Mouse (Mus musculus): ENCODE measurements around the gene Tbata. TPM values are rescaled to one million over a fixed set of nuclear protein-coding genes. Genes with fewer than 3 reads are reported as not detected.
A peak's percentile ranks its signal among the peaks of the same experiment; 100 is the strongest.

The Tbata gene
- total RNA-seq (2021) = not detected
- long read RNA-seq, experiment 1 = 0 reads
- long read RNA-seq, experiment 2 = 0 reads

DNA sequence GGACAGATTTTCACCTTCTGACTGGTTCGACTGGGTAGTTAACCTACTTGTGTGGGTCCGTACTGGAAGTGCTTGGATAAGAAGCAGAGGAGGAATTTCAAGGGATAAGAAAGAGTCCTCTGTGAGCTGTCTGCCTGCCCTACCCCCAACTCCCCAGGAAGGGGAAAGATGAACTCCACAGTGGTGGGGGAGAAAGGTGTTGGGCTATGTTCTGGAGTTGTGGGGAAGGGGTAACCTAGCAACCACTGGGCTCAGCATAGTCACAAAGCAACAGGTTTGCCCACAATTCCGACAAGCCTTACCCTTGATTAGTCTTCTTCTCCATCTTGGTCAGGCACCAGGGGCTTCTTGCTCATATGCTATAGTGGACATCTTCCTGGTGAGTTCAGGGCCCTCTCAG lies at the start of gene Tbata:
Tbata (plus strand) TSS at position 301 of the 400 bp plus-strand sequence.
- DNase-seq (ENCODE audit: low spot score) = no peak

DNA sequence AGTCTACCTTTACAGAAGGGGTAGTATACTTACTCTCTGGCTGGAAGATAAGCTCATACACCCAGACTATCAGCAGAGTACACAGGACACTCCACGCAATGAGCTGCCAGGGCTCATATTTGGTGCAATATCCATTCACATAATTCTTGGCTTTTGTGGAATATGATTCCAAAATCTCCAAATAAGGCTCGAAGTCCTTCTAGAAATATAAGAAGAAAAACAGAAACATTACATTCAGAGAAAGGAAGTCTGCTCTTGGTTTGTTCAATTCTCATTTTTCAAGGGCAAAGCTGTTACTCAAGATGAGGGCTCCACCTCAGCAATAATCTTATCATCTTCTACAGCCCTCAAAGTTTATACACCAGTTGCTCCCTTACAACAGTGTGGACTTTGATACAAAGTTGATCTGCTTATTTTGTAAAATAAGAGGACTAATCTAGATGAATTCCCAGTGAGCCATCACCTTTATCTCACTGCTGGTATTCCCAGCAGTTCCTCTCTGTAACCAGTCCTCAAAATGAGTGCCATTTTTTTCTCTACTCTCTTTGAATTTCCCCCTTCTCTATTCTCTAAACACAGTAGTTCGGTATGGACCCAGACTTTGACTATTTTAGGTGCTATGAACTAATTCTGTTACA lies 48.4 kb upstream of the Tbata start:
- DNase-seq (ENCODE audit: low spot score) = no peak

- no peak for DNase-seq (ENCODE audit: low spot score)
Measured at GRCm38 (mm10) chr10:61124462-61124861, 47.3 kb upstream of the Tbata start.

DNA sequence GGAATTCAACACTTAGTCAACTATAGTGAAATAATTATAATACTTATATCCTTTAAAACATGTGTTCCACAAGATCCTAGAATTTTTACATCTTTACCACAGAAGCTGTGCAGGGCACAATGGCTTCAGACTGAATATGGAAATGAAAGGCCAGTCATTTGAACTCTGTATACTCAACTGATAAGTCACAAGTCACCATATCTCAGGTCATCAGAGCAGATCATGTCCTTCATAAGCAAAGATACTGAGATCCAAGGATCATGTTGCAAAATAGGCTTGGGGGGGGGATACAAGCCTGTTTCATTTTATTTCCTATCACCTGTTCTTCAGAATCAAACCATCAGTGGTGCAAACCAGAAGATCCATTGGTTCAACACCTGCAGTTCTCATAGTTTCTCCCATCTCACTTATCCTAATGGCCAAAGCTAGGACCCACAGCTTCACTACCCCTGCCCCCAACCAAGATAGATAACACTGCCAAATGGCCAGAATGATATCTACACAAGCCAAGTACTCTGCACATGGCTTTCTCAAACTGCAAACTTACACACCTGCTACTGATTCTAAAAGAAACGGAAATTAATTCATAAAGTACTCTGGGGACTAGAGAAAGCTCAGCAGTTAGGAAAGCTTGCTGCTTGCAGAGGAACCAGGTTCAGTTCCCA lies 42.9 kb upstream of the Tbata start:
- DNase-seq (ENCODE audit: low spot score) = no peak

DNA sequence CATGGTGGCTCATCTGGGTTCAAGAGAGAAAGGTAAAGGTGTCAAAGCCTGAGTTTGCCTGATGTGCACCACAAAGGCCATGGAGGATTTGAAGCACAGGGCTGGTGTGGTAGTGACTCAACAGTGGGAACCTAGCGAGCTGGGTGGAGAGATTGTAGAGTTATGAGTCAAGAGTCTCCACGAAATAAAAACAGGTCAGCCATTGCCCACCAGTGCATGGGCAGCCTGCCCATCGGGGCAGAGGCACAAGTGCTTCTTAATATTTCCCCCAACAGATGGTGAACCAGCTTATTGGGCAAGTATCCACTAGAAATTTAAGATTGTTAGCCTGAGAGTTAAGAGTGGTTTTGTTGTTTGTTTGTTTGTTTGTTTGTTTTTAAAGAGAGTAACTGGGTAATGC lies 40.8 kb upstream of the Tbata start:
- DNase-seq (ENCODE audit: low spot score) = no peak

GRCm38 (mm10) chr10:61134041-61134440 lies 37.7 kb upstream of the Tbata start:
- DNase-seq (ENCODE audit: low spot score) = no peak

- no peak for DNase-seq (ENCODE audit: low spot score)
Measured at GRCm38 (mm10) chr10:61135226-61135839, 36.4 kb upstream of the Tbata start.

GRCm38 (mm10) chr10:61137567-61137966 lies 34.2 kb upstream of the Tbata start:
- DNase-seq (ENCODE audit: low spot score) = no peak

GRCm38 (mm10) chr10:61143343-61143742 lies 28.4 kb upstream of the Tbata start:
- no peak for DNase-seq (ENCODE audit: low spot score)

GRCm38 (mm10) chr10:61145766-61146118 lies 26.0 kb upstream of the Tbata start:
- DNase-seq (ENCODE audit: low spot score) = no peak

- DNase-seq (ENCODE audit: low spot score) = peak; percentile 22
Measured at GRCm38 (mm10) chr10:61146119-61146806, 25.5 kb upstream of the Tbata start.

GRCm38 (mm10) chr10:61146807-61147156 lies 25.0 kb upstream of the Tbata start:
- no peak for DNase-seq (ENCODE audit: low spot score)

DNA sequence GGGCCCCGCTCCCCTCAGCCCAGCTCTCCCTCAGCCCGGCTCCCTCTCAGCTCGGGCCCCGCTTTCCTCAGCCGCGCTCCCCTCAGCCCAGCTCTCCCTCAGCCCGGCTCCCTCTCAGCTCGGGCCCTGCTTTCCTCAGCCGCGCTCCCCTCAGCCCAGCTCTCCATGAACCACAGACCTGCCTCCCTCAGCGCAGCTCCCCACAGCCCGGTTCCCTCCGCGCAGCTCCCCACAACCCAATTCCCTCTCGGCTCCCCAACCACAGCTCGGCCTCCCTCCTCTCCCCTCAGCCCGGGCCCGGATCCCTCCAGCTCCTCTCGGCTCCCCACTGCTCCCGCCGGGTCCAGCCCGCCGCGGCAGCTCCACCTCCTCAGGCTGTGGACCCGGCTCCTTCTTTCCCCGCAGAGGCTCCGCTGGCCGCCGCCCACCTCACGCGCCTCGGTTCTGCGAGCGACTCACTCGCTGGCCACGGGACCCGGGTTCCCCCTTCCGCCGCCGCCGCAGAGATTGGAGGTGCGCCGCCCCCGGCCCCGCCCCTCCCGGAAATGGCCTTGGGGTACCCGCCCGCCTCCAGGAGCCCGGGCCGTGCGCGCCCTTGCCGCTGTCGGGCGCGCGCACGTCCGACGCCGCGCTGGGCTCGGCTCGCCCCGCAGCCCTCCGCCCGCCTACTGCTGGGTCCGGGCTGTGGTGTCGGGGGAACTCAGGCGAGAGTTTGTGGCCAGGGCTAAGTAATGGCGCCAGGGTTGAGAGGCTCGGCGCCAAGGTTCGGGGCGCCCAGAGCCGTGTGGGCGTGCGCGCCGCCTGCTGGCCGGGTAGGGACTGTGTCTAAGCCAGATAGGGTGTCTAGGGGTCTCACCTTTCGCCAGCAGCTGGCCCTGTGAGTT lies 24.4 kb upstream of the Tbata start, which contains the start of gene Sgpl1:
Sgpl1 (minus strand) TSS at position 547 of the 884 bp plus-strand sequence.
- DNase-seq (ENCODE audit: low spot score) = peak; percentile 84

- DNase-seq (ENCODE audit: low spot score) = no peak
Measured at GRCm38 (mm10) chr10:61149476-61149875, 22.3 kb upstream of the Tbata start.

- DNase-seq (ENCODE audit: low spot score) = no peak
Measured at GRCm38 (mm10) chr10:61150616-61151015, 21.1 kb upstream of the Tbata start.

DNA sequence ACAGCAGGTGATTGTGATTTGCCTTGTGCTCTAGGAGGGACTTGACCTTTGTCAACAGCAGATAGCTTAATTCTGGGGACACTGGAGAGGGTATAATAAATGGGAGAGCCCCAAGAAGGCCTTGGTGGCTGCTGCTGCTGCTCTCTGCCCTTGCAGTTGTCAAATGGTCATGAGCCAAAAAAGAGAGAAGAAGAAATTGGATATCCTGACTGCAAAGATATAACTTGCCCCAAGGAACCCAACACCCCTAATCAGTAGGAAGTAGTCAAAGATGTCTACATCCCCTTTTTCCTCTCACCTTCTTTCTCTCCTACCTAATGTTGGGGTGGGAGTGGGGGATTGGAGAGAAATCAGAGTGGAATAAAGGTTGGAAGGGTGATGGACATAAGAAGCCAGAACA lies 19.6 kb upstream of the Tbata start:
- DNase-seq (ENCODE audit: low spot score) = no peak

- DNase-seq (ENCODE audit: low spot score) = no peak
Measured at GRCm38 (mm10) chr10:61155611-61156010, 16.1 kb upstream of the Tbata start.

DNA sequence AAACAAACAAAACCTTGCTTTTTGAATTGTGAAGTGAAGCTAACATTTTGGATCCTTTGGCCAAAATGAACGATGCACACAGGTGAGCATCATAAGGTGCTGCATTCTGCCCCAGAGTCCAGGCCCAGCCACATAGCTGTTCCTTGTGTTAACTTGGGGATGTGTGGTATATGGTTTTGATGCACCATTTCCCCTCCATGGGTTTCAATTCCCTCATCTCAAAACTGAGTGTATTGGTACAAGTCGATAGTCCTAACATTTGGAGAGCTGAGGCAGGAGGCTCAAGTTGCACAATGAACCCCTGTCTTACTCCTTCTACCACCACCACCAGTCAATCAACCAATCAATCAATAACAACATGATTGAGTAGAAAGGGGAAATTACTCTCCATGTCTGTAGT lies 15.3 kb upstream of the Tbata start:
- no peak for DNase-seq (ENCODE audit: low spot score)

GRCm38 (mm10) chr10:61158594-61158993 lies 13.2 kb upstream of the Tbata start:
- DNase-seq (ENCODE audit: low spot score) = no peak

DNA sequence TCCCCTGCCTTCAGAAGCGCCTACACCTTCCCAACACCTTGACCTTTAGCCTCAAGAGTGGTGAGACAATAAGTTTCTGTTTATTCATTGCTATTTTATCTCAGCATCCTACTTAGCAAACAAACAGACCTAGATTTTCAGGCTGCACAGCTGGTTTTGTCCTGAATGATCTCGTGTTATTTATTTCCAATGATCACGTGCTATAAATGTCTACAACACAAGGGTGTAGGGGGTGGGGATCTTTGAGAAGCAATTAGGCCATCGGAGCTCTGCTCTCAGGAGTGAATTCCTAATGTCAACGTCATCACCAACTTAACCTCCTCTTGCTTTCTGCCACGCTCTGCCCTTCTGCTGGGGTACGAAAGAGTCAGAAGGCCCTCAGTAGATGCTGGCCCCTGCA lies 11.7 kb upstream of the Tbata start:
- DNase-seq (ENCODE audit: low spot score) = no peak

GRCm38 (mm10) chr10:61160671-61161070 lies 11.1 kb upstream of the Tbata start:
- peak; percentile 53 for DNase-seq (ENCODE audit: low spot score)

Measured in gastrocnemius, adult 18-20 months (tissue).